Mouse (Mus musculus) kidney, postnatal 36 days (tissue): ENCODE measurements at regions not wholly inside any gene's neighbourhood (a gene's known extent, or its start where the extent isn't known, plus 50 kb on each side); places are given as distances from the start of the nearest gene placed in this dataset.

Source experiments
- DNase-seq, 2 experiments: peaks; one replicate each; pipeline ENCODE4 v3.0.0; 2021 to 2022; ENCODE audit warnings: mixed read lengths in 2 of 2

DNA sequence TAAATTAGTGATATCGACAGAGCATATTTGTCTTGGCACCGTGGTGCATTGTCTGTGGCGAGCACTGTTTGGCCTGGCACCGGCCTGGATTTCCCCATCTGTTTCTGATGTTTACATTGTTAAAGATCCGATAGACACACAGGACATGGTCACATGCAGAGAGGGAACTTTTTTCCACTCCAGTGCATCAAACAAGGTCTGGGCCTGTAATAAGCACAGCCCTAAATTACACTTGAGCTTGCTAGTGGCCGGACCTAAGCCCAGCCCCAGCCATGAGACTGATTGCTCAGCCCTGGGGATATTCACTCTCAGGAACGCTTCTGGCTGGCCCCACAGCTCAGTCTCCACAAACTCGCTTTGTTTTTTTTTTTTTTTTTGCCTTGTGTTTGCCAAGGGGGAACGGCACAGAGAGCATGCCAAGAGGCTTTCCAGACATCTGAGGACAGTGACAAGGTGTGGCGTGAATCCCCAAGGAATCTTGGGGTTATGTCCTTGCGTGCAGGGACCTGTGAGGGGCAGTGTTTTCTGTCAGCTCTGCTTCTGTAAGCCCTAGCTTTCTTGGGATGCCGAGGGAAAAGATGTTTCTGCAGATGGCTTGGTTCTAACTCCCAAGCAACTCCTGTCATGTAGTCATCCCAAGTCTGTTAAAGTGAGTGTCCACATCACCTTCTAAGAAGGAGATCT lies 147.3 kb downstream of the Slc4a3 start:
- DNase-seq: no peak

DNA sequence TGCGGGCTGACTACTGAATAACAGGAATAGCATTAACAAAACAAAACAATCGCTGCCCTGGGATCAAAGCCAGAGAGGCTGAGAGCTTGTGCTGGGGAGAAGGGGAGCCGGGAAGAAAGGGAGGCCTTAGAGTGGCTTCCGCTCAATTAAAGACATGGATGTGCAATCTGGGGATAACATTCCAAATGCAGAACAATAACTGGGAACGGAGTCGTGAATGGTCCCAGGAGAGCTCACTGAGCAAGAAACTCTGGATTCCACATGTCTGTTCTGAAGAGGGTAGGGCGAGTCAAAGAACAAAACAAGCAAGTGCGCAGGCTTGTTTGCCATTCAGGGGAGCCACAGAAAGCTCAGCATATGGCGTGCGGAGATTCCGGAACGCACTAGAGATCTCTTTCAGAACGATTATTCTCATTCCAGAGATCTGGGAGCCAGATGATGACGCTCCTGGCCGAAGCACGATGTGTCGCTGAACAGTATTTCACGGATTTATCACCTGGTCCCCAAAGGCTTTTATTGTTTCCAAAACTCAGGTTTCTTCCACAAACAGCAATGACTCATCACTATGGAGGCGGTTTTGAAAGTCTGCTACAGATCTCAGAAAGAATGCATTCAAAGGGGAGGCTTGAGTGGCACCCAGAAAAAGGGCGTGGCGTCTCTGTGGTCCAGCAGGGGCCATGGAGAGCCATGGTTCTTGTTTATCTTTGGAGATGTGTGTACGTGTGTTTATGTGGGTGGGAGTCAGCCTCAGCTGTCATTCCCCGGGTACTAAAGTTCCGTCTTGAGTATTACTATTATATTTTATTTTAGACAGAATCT lies 159.0 kb downstream of the Slc4a3 start:
- no peak for DNase-seq

DNA sequence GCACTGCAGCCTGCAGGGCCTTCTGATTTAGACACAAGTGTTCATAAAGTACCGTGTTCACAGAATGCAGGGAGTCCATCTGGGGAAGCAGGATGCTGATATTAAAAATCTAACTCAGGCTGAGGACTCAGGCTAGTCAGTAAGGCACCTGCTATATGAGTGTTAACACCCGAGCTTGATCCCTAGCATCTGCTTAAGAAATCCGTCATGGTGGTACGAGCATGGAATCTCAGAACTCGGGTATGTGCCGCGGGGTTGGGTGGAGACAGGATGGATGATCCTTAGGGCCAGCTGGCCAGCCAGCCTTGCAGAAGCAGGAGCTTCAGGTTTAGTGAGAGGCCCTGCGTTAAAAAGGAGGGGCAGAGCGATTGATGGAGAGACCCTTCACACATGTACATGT lies 160.1 kb downstream of the Slc4a3 start:
- DNase-seq: no peak

DNA sequence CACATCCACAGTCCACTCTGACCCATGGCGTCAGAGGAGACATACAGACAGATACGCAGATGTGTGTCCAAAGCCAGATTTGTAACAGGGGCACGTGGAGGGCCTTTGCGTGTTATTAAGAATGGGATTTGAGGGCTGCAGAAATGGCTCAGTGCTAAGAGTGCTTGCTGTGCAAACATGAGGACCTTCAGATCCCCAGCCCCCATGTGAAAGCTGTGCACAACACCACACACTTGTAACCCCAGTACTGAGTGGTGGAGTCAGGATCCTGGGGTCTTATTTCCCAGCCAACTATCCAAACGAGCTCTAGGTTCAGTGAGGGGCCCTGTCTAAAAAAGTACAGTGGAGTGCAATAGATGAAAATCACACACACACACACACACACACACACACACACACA lies 177.4 kb downstream of the Slc4a3 start:
- DNase-seq: no peak

DNA sequence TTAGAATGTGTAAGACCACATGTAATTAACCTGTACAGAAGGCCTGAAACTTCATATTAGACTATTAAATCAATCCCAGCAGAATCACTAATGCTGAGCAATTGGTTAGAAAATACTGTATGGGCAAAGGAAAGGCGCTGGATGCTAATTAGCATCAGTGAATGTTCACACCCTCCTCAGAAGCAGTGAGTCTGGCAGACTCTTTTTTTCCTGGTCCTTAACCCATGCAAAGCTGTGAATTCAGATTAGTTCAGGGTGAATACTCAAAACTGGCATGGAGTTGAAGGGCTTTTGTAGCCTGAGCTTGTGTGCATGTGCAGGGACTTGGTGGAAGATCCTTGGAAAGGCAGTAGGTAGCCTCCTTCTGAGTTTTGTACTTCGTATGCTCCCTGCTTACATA lies 179.3 kb downstream of the Slc4a3 start:
- no peak for DNase-seq

DNA sequence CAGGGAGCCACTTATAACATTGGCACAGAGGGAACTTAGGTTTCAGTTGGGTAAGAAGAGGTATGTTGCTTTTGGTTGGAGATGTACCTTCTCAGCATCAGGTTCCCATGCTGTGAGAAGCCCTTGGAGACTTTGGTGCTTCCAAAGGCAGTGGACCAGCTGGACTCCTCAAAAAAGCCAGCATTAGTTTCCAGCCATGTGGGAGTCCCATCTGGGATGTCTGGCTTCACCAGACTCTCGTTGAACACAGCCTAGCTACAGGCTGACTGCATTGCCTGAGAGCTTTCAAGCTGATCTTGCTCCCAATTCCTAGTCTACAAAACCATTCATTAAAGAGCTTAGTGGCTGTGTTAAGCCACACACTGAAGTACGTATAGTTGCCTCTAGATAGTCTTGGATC lies 182.8 kb downstream of the Slc4a3 start:
- DNase-seq: no peak

DNA sequence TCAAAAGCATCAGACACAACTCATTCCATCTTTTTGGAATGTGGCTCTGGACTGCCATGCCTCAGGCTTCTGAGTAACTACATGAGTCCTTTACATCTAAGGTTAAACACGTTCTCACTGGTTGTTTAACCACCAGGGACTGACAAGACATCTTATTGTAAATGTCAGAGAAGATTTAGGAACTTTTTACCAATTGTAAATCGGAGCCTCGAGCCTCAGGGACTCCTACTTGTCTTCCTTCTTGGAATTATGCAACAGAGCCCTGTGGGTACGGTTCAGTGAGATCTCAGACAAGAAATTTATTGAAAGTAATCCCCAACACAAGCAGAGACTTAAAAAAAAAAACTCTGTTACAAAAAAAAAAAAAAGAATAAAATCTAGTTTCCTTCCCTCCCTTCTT lies 187.7 kb downstream of the Slc4a3 start:
- DNase-seq: no peak

DNA sequence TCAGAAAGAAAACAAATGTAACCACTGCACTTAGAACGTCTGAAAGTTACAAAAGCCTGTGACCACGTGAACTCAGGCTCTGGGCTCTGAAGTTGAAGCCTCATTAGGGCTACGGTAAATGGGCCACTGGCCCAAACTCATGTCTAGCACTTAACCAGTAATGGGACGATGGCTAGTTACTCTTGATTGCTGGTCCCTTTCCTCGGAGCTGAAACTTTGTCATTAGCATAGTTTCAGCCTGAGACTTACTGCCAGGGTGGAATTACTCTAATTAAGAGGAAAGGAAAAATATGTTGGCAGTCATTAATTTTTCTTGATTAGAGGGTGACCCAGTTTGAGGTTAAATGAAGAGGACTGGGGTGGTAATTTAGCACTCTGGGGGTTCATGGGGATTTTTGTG lies 192.6 kb downstream of the Slc4a3 start:
- DNase-seq: peak in 1 of 2 experiments; percentile 2

DNA sequence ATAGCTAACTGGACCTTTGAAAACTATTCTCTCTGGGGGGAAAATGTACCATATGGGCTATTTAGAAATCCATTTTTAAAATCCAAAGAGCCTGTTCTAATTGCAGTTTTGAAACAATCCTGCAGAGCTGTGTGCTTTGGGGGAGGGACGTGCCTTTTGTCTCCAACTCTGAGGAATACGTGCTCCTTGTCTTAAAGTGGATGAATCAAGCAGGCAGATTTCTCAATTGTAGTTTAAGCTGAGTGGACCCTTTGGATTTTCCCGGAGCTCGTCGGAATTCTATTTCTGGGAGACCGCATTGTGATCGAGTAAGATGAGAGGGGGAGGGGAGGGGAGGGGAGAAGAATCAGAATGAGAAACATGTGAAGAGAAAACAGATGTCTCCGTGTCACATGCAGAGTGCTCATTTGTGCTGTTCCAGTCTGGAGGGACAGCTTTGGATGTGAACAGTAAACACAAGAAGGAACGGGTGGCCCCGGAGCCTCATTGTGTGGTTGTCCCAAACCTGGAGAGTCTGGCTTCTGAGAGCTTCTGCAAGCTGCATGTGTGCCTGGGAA lies 203.7 kb downstream of the Slc4a3 start:
- no peak for DNase-seq

DNA sequence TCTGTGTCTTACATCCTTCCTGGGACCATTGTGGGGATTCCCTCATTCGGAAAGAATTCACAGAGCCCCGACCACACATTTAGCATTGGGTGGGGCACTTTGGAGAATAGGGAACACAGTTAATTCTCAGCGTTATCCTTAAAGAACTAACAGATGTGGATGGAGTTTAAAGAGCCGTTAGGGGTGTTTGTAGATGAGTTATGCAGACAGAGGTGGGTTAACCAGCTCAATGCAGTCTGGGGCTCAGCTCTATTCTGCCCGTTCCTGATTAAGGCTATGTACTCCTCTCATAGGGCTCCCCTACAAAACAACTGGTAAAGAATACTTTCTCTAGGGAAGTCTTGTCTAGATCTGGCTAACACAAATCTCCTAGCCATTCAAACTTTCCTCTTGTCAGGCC lies 226.1 kb downstream of the Slc4a3 start:
- no peak for DNase-seq

DNA sequence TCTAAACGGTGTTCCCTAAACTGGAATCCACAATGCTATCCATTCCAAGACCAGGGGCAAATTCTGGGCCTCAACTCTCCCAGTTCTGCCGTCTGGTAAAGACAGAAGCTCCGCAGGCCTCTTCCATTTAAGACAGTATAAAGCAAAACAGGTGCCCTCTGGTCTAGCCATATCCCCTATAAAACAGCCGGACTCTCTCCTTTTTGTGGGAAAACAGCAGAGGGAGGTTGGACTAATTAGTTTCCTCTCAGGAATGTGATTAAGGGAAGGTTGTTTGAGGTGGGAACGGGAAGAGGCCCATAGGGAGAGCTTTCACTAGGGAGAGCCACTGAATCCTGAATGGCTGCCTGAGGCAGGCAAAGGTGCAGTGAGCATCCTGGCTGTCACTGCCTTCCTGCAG lies 226.9 kb downstream of the Slc4a3 start:
- no peak for DNase-seq

DNA sequence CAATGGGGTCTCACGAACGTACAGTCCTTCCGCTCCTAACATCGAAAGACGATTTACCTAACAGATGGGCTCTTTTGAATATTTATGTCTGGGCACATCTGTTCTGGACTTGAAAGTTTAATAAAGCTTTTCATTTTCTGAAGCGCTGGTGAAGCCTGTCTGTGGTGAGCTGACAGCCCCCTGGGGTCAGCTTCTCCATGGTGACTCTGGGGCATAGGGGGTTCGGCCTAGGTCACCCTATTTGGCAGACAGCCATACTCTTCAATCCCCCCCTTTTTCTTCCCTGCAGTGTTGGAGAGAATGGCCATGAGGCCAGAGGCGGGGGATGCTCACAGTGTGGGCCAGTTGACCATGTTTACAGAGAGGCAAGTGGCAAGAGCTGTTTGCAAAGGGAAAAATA lies 232.8 kb downstream of the Slc4a3 start:
- DNase-seq: no peak

DNA sequence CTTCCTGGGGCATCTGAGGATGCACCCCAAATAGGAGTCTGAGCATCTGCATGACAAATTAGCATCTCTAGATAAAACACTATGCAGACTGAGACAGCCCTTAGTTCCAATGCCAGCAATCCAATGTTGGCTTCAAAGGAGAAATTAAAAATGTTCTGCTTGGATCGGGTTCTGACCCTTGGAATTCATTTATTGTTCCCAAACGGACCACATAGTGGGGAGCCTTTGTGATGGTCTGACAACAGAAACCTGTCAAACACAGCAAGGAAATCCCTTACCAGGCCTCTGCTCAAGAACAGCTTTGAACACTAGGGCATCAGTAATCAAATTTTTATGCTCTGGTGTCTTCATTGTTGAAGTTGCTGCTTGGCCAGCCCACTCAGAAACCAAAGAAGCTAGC lies 237.1 kb downstream of the Slc4a3 start:
- no peak for DNase-seq

DNA sequence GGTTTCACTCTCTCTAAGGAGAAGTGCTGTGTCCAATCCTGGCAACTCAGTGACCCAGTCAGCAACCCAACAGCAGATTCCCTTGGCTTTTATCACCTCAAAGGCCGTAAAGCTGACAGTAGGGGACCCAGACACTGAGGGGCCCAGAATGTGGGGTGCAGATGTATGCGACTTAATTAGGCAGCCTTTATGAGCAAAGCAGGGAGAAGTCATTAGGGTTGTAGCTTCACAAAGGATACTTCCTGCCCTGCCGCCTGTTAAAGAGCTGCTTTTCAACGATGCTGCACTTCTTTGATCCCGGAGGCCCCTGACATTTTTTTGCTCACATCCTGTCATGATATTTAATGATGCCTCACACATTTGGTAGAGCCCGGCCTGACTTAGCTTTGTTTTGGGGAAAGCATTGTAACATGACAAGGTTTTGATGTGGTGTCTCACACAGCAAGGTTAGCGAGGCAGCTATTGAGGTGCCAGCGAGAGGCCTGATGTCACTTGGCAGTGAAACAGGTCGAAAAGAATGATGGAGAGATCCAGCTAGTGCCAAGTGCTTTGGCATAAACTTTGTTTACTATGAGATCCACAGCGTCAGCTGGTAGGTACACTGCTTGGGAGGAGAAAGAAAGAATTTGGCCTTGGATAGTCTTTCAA lies 240.2 kb downstream of the Slc4a3 start:
- no peak for DNase-seq

DNA sequence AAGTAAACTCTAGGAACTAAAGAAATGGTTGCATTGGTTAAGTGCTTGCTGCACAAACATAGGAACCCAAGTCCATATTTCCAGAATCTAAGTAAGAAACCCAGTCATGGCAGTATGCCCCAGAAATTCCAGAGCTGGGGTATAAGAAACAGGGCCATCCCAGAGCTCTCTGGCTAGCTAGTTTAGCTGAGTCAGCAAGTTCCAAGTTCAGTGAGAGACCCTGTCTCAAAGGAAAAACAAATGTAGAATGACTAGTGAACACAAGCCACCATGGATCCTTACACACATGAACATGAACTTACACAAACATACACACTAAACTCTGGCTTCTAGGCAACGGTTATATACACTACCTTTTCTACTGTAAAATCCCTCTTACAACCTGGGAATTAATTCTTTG lies 245.4 kb downstream of the Slc4a3 start:
- no peak for DNase-seq

DNA sequence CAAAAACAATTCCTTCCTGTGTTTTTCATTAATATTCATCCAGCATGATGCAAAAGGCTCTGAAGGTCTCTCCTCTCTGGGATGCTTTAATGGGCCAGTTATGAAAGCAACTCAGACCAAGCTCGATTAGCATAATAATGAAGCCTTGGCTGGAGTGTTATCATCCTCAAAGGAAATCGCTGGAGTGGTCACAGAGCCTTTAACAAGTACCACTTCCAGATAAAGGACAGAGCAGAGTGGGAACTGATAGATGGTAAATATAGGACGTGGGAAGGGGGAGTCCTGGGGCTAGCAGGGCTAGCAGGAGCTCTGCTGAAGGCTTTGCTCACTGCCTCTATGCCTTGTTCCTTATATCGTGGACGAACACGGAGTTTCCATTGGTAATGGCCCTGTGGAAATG lies 251.7 kb downstream of the Slc4a3 start:
- no peak for DNase-seq

DNA sequence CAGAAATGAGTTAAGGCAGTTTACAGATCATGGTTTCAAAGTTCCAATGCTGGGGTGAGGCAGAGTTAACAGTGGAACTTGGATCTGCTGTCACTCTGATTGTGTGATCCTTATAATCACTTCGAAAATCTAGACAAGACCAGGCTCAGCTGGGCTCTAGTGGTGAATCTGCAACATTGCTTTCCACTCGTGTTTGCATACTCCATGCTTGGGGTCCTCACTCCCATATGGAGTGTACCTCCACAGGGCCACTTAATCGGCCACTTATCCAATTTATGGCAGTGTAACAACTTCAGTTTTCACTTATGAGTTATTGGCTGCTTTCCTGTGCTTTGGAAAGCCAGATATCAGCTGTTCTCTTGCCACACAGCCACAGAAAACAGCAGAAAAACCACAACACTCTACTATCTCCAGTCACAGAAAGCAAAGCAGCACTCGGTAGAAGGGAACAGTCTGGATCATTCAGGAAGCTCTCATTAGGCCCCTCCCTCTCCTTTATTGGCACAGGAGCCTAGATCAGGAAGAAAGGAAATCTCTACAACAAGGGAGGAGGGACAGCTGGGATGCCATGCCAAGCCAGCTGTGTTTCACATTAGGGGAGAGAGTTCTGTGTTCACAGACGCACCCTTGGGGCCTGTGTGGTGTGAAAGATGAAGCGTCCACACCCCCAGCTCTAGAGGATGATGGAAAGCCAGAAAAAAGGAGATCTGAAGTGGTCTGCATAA lies 252.5 kb downstream of the Slc4a3 start:
- DNase-seq: no peak

DNA sequence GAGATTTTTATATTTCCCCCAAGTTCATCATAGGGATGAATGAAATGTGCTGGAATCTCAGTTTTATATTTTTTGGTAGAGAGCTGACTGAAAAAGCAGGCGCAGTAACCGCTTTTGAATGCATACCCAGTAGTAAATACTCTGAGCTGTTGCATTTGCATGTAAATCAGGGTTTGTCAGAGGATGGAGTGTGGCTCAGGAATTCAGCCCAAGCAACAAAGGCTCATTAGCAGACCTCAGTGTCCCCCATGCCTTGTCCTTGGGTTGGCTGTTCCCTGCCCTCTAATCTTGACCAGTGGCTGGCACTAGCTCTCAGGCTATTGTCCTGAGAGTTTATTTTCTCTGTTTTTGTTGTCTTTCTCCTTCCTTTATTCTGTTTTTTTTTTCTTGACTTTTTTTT lies 258.4 kb downstream of the Slc4a3 start:
- no peak for DNase-seq

DNA sequence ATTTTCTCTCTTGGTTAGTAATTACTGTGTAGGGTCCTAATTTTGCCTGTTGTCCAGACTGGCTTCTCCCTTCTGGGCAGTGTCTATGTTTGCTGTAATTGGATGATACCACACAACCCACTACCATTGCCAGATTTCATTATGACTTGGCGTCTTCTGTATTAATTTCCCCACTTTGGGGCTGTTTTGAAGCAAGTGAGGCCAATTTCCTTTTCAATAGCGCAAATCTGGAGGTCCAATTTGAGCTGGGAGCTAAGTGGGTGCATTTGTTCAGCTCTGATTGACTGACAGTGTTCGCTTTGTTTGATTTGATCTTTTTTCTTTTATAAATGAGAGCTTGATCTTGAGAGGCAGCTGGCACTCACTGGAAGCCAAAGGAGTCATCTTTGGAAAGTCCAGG lies 266.4 kb downstream of the Slc4a3 start:
- DNase-seq: no peak

DNA sequence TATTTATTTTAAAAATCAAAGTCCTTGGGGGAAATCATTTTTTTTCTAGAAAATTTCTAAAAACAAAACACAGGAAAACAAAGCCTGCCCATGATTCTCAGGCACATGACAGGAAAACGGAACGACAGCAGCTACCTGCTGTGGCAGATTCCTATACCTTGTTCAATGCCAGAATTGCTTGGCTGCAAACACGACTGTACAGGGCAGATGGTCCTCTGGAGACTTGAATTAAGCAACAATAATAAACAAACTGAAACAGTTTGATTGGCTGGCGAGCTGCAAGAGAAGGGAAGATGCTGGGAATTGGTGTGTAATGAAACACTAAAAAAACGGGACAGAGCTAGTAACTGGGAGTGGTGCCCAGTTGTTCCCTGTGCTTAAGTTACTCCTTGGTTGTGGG lies 280.1 kb downstream of the Slc4a3 start:
- no peak for DNase-seq

DNA sequence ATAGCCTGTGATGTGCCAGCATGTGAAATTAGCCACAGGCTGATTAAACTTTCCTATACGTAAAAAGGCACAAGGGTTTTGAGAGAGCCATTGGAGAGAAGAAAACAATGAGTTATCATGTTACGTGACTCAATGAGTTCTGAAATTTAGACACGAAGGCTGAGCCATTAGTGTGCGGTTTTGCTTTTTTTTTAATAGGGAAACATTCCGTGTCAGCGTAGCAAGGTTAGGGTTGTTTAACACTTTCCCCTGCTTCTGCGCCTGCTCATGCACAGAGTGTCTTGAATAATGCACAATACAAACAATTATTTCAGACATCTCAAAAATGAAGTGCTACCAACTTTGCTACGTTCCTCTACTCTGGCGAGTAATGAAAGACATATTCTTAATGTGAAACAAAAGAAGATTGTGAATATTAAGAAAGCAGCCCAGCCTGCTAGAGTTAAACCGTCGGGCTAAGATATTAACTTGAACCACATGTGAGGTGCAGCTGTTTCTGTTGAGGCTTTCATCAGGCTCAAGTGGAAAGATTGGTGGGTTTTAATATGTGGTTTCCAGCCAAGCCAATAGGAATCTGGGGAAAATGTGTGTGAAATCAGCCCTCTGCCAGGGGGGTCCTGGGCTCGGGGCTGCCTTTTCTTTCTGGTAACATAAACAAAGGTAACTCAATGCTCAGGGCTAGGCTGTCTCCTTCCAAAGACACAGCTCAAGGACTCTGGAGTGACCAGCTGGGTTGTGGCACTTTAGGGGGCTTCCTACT lies 287.2 kb downstream of the Slc4a3 start:
- no peak for DNase-seq

DNA sequence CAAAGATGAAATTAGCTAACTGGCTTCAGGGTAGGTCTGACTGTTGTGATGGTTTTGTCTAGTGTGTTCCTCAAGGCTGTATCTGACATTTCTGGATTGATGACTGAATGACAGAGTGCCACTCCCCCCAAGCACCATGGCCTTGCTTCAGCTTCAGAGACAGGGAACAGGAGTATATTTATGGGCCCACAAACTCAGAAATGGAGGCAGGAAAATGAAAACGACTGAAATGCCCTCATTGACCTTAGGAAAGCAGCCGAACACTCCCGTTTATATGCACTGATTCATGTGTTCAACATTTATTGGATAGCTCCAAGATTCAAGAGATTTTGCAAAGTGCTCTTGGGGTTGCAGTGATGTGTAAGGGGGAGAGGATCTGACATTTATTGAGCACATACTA lies 288.3 kb downstream of the Slc4a3 start:
- no peak for DNase-seq
